Mouse (Mus musculus) induced T-regulatory cell, adult 2 months (primary cell): Measurements from ENCODE around the gene Clasp1.

Experiments used
- DNase-seq: peaks from one replicate; pipeline ENCODE4 v3.0.0-alpha.2; 2012; ENCODE audit warnings: low read depth

Gene Clasp1

GRCm38 (mm10) chr1:118388757-118389453 lies at the start of gene Clasp1:
Clasp1 (plus strand) TSS chr1:118389058.
- peak; percentile 99 for DNase-seq

DNA sequence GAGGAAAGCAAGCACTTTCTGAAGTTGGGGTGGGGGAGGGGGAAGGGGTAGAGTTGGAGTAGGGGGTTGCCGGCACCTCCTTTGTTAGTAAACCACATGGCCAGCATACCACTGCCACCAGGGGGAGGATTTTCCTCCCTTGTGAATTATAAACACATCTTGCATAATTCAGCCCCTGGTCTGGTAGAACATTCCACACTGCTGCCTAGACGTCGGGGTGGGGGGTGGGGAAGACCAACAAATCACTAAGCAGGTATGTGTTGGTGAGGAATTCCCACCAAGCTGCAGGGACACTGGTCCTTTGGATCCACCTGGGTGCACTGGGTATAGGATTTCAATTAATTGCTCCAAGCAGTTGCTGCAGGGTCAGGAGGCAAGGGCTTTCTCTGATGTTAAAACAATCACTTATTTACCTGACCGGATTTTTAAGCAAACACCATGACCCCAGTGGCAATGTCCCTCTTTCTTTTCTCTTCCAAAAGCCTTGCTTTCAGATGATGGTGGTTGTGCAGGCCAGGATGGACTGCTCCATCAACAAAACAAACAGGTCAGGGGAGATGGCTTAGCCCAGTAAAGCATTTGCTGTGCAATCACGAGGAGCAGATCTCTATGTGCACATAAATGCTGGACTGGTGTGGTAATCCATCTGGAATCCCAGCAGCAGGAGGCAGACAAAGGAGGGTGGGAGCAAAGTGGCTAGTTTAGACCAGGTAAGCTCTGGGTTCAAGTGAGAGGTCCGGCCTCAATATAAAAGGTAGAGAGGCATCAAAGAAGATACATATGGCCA lies 45.0 kb upstream of the Clasp1 start:
- no peak for DNase-seq

DNA sequence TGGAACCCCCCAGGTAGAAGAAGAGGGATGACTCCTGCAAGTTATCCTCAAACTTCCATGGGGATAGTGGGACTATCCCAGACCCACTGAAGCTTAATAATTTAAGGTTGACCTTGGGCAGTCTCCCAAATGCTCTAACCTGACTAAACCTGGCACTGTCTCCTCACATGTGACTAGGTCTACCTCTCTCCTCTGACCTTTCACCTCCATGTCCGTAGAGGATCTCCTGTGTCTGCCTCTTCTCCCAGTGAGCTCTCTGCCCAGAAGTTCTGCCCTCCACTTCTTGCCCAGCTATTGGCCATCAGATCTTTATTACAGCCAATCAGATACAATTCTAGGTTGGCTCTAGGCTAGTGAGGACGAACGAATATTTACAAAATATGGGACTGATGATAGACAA lies 38.9 kb upstream of the Clasp1 start:
- no peak for DNase-seq

DNA sequence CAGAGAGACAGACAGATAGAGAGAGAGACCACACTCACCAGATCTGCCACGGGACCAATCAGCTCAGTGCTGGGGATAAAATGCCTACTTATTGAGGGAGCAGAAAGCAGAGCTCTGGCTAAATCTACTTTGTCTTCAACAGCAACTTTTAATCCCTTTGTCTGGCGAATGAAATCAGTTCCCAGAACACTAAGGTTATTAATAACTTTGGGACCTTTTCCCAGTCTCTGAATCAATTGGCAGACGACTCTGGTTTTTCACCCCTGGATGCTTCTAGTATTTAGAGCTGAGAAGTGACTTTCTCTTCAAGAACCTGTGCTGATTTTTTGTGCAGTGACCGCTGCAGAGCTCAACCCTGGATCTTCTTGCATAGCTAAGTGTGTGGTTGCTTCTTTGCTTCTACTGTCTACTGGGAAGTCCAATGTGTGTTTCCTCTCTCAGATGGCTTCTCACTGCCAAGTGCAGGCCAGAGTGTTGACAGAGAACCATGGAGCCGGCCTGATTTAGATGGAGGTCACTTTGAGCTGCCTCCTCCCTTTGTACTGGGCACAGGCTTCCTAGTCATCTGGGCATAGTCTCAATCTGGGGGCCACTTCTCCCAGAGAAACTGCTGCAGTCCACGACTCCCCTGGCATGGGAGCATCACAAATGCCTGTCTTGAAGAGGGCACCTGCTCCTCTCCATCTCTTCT lies 29.6 kb upstream of the Clasp1 start:
- DNase-seq, result no peak

- DNase-seq, result peak; percentile 37
Measured at GRCm38 (mm10) chr1:118367970-118368369, 20.9 kb upstream of the Clasp1 start.

DNA sequence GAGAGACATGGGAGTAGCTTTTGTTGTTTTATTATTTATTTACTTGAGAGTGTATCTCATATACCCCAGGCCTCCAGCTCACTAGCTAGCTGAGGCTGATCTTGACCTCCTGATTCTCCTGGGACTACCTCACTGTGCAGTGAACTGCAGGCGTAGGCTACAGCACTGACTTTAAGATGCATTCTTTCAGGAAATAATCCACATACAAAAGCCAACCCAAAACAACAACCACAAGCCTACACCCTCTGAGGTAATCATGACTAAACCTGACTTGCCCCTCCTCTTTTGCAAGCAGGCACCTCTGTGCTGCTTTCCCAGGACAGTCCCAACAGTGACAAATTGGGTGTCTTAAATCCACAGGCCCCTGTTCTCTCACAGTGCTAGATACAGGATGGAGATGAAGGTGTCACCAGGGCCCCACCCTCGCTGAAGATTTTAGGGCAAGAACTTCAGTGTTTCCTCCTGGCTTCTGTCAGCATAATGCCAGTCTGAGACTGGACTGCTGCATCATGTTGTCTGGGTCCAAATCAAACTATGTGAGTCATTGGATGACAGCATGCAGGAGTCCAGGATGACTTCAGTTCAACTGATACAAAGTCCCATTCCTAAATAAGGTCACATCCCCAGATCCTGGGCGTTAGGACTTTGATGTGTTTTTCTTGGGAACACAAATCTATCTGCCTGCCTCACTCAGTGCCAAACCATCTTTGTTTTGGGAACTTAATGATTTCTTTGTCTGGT lies 20.0 kb upstream of the Clasp1 start:
- DNase-seq, result no peak

- DNase-seq, result no peak
Measured at GRCm38 (mm10) chr1:118377784-118378183, 11.1 kb upstream of the Clasp1 start.

DNA sequence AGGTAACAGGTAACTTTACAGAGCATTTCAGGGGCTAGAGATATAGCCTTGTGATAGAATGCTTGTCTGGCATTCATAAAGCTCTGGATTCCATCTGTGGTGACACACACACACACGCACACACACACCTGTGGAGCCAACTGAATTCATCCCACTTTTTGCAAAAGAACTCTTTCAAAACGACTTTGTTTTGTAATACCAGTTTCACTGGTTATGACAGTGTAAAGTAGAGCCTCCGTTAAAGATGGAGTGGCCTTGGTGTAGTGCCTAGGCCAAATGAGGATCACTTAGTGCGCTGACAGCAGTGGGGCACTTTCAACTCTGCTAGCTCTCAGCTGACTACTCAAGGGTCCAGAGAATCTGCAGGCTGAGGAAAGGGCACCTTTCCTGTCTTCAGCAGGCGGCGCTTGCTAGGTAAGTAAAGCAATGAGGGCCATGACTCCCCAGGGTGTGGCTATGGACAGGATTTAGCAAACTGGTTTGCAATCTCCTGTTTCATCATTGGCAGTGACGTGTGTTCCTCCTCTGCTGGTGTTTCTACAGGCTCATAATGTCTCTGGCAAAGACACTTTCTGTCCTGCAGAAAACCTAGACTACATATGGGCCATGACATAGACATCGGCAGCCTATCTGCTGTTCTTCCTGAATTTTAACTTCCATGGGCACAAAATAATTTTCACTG lies 8.6 kb upstream of the Clasp1 start:
- DNase-seq, result no peak

DNA sequence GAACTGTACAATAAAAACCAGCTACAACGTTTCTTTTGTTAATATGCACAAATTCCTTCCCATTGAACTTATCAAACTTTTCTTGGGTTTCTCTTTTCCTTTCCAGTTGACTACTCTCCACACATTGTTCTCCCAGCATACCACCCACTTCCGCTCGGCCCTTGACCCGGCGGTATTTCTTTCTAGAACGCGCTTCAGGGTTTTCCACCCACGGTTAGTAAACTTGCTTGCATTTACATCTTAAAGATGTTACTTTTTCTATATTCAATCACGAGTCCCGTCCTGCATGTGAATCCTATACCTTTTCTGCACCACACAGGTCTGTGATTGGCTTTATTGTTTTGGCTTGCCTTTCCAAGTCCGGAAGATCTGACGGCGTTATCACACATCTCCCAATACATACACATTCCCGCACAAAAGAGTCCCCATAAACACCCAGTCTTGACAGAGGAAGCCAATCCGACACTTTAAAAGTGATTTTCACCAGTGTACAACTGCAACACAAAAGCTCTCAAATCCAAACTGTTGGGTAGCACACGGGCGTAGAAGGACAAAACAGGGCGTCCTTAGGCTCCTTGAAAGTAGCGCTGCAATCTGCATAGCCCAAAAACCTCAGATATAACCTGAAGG lies 616 bp upstream of the Clasp1 start:
- DNase-seq, result peak; percentile 94

DNA sequence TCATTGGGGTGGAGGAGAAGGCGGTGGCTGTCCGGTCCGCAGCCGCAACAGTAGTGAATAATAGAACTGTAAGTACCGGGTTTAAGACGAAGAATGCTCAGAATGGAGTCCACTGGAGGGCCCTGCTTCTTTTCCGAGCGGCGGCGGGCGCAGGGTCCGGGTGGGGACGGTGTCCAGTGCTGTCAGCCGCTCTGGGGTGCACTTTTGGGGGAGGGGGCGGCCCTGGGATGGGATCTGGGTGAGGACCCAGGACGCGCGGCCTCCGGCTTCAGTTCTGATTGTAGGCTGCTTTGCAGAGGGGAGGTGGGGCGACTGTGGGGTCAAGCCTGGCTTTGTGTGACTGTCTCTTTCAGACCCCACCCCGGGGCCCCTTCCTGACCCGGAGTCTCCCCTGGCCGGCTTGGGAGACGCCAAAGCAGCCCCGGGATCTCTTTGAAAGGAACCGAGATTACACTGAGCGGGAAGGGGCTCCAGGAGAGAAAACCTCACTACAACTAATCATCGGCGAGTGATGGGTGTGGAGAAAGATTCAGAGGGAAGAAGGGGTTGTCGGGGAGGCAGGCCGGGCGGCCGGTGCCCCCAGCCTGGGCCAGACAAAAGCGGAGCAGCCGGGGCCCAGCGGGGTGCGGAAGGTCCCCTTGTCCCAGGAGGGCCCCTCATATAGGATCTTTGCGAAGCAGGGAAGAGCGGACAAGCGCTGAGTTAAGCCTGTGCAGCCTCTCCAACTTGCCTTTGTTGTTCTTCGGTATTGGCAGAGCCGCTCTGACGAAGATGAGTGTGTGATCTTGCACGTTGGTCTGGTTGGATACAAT lies 802 bp downstream of the Clasp1 start:
- peak; percentile 64 for DNase-seq

DNA sequence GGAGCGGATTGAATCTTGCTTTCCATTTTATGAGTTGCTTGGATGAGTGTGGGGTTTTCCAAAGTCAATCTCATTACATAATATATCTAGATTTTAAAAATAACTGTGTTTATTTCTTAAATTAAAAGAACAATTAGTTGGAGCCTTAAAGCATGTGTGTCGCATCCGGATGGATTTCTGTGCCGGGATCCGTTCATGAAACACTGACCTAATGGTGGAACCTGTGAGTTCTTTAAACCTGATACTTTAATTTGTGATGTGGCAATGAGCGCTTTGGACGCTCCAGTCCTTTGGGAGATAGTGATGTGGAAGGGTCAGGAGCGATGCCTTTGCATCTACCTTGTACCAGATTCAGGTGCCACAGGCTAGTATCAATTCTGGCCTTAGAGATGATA lies 1.4 kb downstream of the Clasp1 start:
- DNase-seq, result no peak

DNA sequence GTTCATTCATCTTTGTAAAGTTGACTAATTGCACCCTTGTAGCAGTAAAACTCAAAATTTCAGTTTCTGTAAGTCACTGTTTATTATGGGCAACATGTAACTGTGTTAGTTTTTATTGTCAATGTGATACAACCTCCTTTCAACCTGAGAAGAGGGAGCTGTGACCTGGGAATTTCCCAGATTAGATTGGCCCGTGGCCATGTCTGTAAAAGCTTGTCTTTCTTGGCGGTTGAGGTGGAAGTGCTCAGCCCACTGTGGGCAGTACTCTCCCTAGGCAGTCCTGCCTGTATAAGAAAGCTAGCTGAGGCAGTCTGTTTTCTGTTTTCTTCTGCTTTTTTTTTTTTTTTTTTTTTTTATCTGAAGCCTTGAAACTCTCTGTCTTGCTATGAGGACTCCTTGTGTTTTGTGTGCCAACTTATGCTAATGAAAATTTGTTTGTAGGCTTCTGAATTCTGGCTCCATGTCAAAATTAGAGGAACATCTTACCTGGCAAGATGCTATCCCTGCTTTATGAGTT lies 2.1 kb downstream of the Clasp1 start:
- peak; percentile 57 for DNase-seq

DNA sequence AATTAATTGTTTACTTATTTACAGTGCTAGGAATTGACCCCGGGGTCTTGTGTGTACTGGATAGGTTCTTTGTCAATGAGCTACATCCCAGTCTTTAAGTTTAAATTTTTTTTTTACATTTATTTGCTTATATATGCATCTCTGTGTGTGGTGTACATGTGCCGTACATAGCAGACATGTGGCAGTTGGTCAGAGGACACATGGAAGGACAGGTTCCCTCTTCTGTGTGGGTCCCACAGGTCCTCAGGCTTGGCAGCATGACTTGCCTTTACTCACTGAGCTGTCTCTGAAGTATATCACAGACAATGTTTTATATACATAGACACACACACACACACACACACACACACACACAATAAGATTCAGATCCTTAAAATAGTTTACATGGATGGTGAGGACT lies 3.4 kb downstream of the Clasp1 start:
- no peak for DNase-seq

- no peak for DNase-seq
Measured at GRCm38 (mm10) chr1:118393916-118394315, 5.1 kb downstream of the Clasp1 start.

DNA sequence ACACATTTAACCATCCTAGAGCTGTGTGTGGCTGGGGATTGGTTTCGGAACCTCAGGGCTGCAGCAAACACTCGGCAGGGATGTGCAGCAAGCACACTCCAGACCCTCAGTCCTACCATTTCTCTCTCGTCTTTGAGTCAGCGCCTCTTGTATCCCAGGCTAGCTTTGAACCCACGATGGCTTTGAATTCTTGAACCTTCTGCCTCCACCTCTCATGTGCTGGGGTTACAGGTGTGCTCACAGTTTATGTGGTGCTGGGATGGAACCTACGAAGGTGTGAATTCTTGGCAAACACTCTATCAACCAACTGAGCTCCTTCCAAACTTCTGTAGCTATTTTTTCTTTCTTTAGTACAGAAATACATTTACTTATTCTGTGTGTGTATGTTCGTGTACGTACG lies 9.0 kb downstream of the Clasp1 start:
- no peak for DNase-seq

- peak; percentile 55 for DNase-seq
Measured at GRCm38 (mm10) chr1:118398567-118398966, 9.7 kb downstream of the Clasp1 start.

DNA sequence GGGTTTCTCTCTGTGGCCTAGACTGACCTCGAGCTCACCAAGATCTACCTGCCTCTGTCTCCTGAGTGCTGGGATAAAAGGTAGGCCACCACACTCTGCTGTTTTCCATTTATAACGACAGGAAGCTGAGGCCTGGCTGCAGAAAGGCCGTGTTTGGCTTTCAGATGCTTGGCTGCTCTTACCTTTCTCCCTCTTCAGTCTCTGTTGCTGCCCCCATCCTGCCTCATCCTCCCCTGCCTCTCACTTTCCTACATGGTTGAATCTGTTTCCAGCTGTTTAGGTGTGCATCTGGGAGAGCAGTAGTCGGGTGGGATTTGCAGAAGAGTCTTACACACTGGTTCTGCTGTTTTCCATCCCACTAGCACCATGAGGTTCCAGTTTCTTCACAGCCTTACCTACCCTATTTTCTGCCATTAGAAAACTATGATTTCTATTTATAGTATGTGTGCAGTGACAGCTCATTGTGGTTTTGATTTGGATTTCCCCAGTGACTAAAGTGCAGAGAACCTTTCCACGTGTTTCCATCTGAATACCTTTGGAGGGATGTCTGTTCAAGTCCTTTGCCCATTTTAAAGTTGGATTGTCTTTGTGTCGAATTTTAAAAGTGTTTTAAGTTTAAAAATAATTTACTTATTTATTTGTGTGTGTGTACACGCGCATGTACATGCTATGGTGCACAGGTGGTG lies 10.9 kb downstream of the Clasp1 start:
- DNase-seq, result peak; percentile 68

- no peak for DNase-seq
Measured at GRCm38 (mm10) chr1:118401991-118402390, 13.1 kb downstream of the Clasp1 start.

DNA sequence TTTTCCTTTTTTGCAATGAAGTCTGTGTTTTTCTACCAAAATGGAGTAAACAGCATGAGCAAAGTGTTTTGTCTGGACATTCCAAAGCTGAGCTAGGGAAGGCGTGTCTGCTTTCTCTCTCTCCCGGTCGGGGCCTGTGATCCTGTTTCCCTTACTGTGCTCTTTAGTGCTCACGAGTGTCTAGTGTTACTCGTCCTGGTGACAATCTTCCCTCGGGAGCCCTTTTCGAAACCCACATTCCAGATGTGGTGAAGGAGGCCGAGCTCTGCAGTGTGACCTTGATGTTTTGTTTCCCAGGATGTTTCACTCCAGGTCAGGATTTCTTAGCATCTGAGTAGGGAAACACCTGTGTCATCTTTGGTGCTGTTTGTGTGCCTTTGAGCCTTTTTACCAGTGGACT lies 13.7 kb downstream of the Clasp1 start:
- DNase-seq, result no peak

DNA sequence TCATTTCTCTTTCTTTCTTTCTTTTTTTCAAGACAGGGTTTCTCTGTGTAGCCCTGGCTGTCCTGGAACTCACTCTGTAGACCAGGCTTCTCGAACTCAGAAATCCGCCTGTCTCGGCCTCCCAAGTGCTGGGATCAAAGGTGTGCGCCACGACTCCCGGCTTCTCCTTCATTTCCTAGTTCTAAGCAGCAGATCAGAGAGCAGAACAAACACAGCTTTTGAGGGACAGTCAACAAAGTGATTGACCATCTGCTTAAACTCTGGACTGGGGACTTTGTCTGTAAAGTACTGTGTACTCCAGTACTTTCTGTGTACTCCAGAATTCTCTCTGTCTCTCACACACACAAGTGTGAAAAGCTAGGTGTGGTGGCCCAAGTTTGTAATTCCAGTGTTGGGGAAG lies 14.1 kb downstream of the Clasp1 start:
- no peak for DNase-seq
